Mouse (Mus musculus) heart, embryonic 14.5 days (tissue): Measurements from ENCODE around the gene Ifitm3. TPM values are rescaled to one million over a fixed set of nuclear protein-coding genes. Genes with fewer than 3 reads are reported as not detected.

Experiments
- ATAC-seq: fragments of 200-750 bp; cut with Nextera tagmentation; 2 replicates; pipeline ENCODE4 v1.8.0; 2017; ENCODE audit warnings: low read depth, moderate TSS enrichment; ENCODE audit not compliant: insufficient number of reproducible peaks, insufficient read depth, low FRiP score
- H3K27ac ChIP-seq, 2 experiments: fragments of 200-500 bp in 1 of 2; fragments of 300-500 bp in 1 of 2; sonication (generic) in 1 of 2; replicated peaks in 1 of 2; 2 replicates each; pipeline ENCODE4 v1.5.1; 2012 to 2014; ENCODE audit warnings: low read depth in 2 of 2, low read length in 2 of 2, control low read depth in 1 of 2, mild to moderate bottlenecking in 1 of 2, mixed read lengths in 1 of 2; ENCODE audit not compliant: control insufficient read depth in 1 of 2, insufficient read depth in 1 of 2
- H3K27me3 ChIP-seq: fragments of 300-500 bp; sonication (generic); 2 replicates; pipeline ENCODE4 v1.6.1; 2014; ENCODE audit warnings: mild to moderate bottlenecking, low read length, control low read depth; ENCODE audit not compliant: control insufficient read depth, insufficient read depth
- H3K36me3 ChIP-seq: fragments of 300-500 bp; sonication (generic); 2 replicates; pipeline ENCODE4 v1.6.1; 2014; ENCODE audit warnings: mild to moderate bottlenecking, control low read depth, low read length, mixed read lengths; ENCODE audit not compliant: control insufficient read depth, insufficient read depth
- H3K4me1 ChIP-seq, 2 experiments: fragments of 200-500 bp in 1 of 2; fragments of 300-500 bp in 1 of 2; sonication (generic) in 1 of 2; 2 replicates each; pipeline ENCODE4 v1.6.1; 2012 to 2014; ENCODE audit warnings: low read length in 2 of 2, control low read depth in 1 of 2, mixed read lengths in 1 of 2; ENCODE audit not compliant: control insufficient read depth in 2 of 2, insufficient read depth in 2 of 2
- H3K4me2 ChIP-seq: fragments of 300-500 bp; sonication (generic); 2 replicates; pipeline ENCODE4 v1.6.1; 2014; ENCODE audit warnings: mild to moderate bottlenecking, low read length
- H3K4me3 ChIP-seq, 2 experiments: fragments of 200-500 bp in 1 of 2; fragments of 300-500 bp in 1 of 2; sonication (generic) in 1 of 2; 2 replicates each; pipeline ENCODE4 v1.5.1; 2012 to 2014; ENCODE audit warnings: low read length in 2 of 2, mild to moderate bottlenecking in 2 of 2, control low read depth in 1 of 2, low read depth in 1 of 2, moderate library complexity in 1 of 2; ENCODE audit not compliant: control insufficient read depth in 1 of 2, insufficient read depth in 1 of 2
- H3K9ac ChIP-seq: fragments of 300-500 bp; sonication (generic); 2 replicates; pipeline ENCODE4 v1.6.1; 2014; ENCODE audit warnings: mild to moderate bottlenecking, low read length
- H3K9me3 ChIP-seq: fragments of 300-500 bp; sonication (generic); 2 replicates; pipeline ENCODE4 v1.6.1; 2016; ENCODE audit warnings: low read length, control low read depth; ENCODE audit not compliant: control insufficient read depth
- WGBS: fragments of 180-500 bp; shearing (Covaris S2); extraction: QIAGEN DNeasy Blood & Tissue Kit; methylation state at CpG from one replicate; pipeline ENCODE4 v1.1.7; 2014; 5-methylcytosine and 5-hydroxymethylcytosine counted together
- polyA plus RNA-seq: library from polyadenylated mRNA; unstranded; fragments of >200 nt; fragmentation: Nextera tagmentation; extraction: Ambion mirVana; gene quantifications from 2 replicates; pipeline ENCODE4 v1.2.1, GENCODE M21; 2014

Gene Ifitm3
- polyA plus RNA-seq, 1 experiment from 2014 or later = 89.6 TPM

- no peak overlapping the region for H3K4me2 ChIP-seq
- ATAC-seq = no peak
- no peak overlapping the region for H3K27ac ChIP-seq
- 88% methylated on average over 4 of the region's 4 CpGs for WGBS
- H3K9ac ChIP-seq = no peak overlapping the region
- H3K9me3 ChIP-seq = 0 out of 2 replicates have a peak, but pooled peaks cover 2% of the 10 kb centered on the region
- peaks cover 4 to 8% of the 10 kb centered on the region in 2 experiments; a peak in 3 of 4 replicates for H3K4me1 ChIP-seq
- H3K4me3 ChIP-seq = no peak overlapping the region
- H3K27me3 ChIP-seq = no peaks in the 10 kb centered on the region; the same call in 1 of the 2 replicates
- H3K36me3 ChIP-seq = no peaks in the 10 kb centered on the region
Measured at GRCm38 (mm10) chr7:141052016-141052415, 41.4 kb upstream of the Ifitm3 start.

GRCm38 (mm10) chr7:141051060-141051685, 40.6 kb upstream of the Ifitm3 start:
- H3K27ac ChIP-seq = no peak overlapping the region
- no peak overlapping the region for H3K4me3 ChIP-seq
- H3K4me2 ChIP-seq = no peak overlapping the region
- ATAC-seq = no peak
- no peaks in the 10 kb centered on the region; the same call in 1 of the 2 replicates for H3K27me3 ChIP-seq
- peaks cover 6 to 10% of the 10 kb centered on the region in 2 experiments; a peak in 3 of 4 replicates for H3K4me1 ChIP-seq
- H3K36me3 ChIP-seq = no peaks in the 10 kb centered on the region
- 49% methylated on average over 17 of the region's 17 CpGs for WGBS
- 0 out of 2 replicates have a peak, but pooled peaks cover 2% of the 10 kb centered on the region for H3K9me3 ChIP-seq
- H3K9ac ChIP-seq = no peak overlapping the region

DNA sequence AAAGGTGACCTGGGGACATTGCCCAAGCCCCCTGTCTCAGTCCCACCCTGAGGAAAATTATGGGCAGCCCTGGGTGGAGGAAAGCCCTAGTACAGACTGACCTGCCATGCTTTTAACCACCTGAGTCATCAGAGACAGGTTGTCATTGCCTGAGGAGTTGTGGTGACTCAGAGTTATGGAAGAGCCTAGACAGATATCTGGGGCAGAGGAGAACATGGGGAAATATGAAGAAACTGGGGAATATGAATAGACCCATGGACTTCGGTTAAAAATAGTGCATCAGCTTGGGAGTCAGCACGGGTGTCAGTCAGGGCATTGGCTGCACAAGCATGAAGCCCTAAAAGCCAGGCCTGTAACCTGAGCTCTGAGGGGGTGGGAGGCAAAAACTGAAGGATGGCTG, 38.8 kb upstream of the Ifitm3 start:
- no peak for ATAC-seq
- Histone ChIP-seq H3K4me3 (no peak overlapping the region), H3K27me3 (no peaks in the 10 kb centered on the region), H3K27ac (no peak overlapping the region), H3K9me3 (no peaks in the 10 kb centered on the region), H3K9ac (no peak overlapping the region), H3K36me3 (no peaks in the 10 kb centered on the region), H3K4me2 (no peak overlapping the region), H3K4me1 (peaks cover 6 to 10% of the 10 kb centered on the region in 2 experiments; a peak in 3 of 4 replicates)
- whole genome bisulfite sequencing = 61% methylated on average over 2 of the region's 2 CpGs

DNA sequence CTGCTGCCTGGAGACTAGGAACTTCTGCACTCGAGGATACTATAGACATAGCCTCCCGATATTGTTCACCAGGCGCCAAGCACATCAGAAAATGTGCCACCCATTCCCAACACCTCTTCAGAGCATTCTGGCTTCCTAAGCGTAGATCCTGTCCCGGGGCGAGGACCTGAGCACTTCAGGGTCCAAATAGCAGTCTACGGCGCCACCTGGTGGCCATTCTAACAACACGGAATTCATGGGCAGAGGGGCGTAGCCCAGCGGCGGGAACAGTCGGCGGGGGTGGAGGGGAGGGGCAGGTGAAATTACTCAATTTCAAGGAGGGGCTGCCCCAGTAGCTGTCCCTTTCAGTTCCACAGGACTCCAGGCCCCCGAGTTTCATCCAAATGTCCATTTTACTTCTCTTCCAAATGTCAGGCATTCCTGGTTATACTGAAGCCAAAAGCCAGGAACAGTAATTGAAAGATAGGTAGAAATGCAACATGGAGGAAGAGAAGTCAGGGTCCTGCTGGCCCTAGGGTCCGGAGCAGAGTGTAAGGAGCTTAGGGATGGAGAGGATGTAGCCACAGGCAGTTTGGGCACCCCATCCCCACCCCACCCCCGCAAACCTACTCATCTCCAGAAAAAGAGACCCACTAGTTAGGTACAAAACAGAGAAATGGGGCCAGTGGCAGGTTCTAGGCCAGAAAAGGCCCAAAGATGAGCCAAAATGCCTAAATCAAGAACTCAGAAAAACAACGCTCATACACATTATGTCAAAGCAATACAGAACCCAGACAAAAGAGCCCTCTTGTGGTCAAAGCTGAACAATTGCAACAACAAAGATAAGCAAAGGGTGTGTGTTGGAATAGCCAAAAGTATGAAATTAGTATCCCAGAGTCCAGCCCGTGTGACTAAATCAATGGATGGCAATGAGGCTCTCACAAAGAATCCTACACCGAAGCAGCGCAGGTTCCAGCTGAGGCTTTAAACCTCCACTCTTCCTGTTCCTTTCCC, 38.0 kb upstream of the Ifitm3 start:
- H3K9me3 ChIP-seq = no peaks in the 10 kb centered on the region
- 8% methylated on average over 21 of the region's 21 CpGs for WGBS

DNA sequence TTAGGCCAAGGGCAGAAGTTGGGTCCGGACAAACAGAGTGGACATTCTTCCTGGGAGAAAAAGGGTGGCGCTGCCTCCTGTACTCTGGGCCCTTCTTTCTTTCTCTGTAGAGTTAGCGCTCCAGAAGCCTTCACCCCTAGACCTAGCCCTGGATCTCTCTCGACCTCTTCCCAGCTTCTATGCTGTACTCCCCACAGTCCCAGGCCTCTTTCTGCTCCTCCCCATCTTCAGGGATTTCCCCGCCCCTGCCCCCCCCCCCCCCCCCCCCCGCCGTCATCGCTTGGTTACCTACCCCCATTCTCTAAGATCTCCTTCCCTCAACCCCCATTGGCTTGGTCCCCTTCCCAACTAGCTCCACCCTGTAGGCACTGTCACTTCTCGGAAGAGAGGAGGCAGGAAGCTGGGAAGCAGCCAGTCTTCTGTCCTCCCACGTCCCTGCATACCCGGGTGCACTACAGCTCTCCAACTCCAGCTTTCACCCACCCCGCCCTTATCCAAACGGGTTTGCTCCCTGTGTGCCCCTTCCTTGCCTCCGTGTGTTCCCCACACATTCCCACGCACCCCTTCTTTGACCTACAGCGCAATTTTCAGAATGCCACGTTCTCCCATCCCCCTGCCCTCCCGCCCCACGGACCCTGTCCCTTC, 37.1 kb upstream of the Ifitm3 start:
- peak overlapping the region; percentile 85 to 86 for H3K27ac ChIP-seq
- 2% methylated on average over 14 of the region's 19 CpGs for WGBS
- H3K4me2 ChIP-seq = peak overlapping the region; percentile 85
- peak; percentile 85 for ATAC-seq
- H3K4me3 ChIP-seq = peak overlapping the region; percentile 36 to 38
- H3K4me1 ChIP-seq = peaks cover 6 to 10% of the 10 kb centered on the region in 2 experiments; a peak in 3 of 4 replicates
- no peaks in the 10 kb centered on the region for H3K9me3 ChIP-seq
- H3K9ac ChIP-seq = peak overlapping the region; percentile 58; the same call in 1 of the 2 replicates
- no peaks in the 10 kb centered on the region for H3K27me3 ChIP-seq
- no peaks in the 10 kb centered on the region for H3K36me3 ChIP-seq

More for the DNA sequence above, 38.0 kb upstream of the Ifitm3 start:
- H3K4me1 ChIP-seq = peaks cover 6 to 10% of the 10 kb centered on the region in 2 experiments; a peak in 3 of 4 replicates
- no peaks in the 10 kb centered on the region for H3K27me3 ChIP-seq
- H3K4me3 ChIP-seq = peak overlapping the region; percentile 36 to 38
- no peaks in the 10 kb centered on the region for H3K36me3 ChIP-seq
- H3K4me2 ChIP-seq = peak overlapping the region; percentile 85
- H3K27ac ChIP-seq = peak overlapping the region; percentile 77 to 86
- H3K9ac ChIP-seq = peak overlapping the region; percentile 58
- ATAC-seq = peak; percentile 84

GRCm38 (mm10) chr7:141046931-141047580, 36.5 kb upstream of the Ifitm3 start:
- no peak for ATAC-seq
- WGBS = 53% methylated on average over 6 of the region's 6 CpGs

DNA sequence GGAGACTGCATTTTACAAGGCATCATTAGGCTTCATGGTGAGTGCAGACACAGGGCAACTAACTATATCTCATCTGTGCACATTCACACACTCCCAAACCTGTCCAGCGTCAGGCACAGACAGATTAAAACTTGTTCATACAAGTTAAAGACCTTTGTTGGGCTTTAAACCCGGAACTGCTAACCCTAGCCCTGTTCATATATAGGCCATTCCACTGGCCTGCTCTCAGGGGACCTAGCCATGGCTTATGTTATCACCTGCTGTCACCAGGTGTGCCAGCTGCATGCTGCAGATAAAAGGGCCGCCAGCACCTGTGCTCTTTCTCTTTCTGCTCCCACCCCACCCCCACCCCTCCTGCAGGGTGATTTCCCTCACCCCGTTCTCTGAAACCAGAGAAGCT, 32.0 kb upstream of the Ifitm3 start:
- no peak overlapping the region for H3K4me2 ChIP-seq
- H3K9ac ChIP-seq = no peak overlapping the region
- H3K36me3 ChIP-seq = no peaks in the 10 kb centered on the region
- peaks cover 8 to 11% of the 10 kb centered on the region in 2 experiments for H3K4me1 ChIP-seq
- H3K9me3 ChIP-seq = no peaks in the 10 kb centered on the region
- H3K4me3 ChIP-seq = no peak overlapping the region
- WGBS = 41% methylated on average over 4 of the region's 4 CpGs
- no peaks in the 10 kb centered on the region for H3K27me3 ChIP-seq
- H3K27ac ChIP-seq = no peak overlapping the region
- no peak for ATAC-seq

More at GRCm38 (mm10) chr7:141046931-141047580, 36.5 kb upstream of the Ifitm3 start:
- peak overlapping the region; percentile 85; the same call in 1 of the 2 replicates for H3K4me2 ChIP-seq
- H3K27ac ChIP-seq = peak overlapping the region; percentile 71 to 85
- H3K4me3 ChIP-seq = no peak overlapping the region
- no peaks in the 10 kb centered on the region for H3K27me3 ChIP-seq
- H3K9ac ChIP-seq = no peak overlapping the region
- H3K4me1 ChIP-seq = peaks cover 6 to 10% of the 10 kb centered on the region in 2 experiments; a peak in 3 of 4 replicates
- no peaks in the 10 kb centered on the region for H3K36me3 ChIP-seq
- no peaks in the 10 kb centered on the region for H3K9me3 ChIP-seq
